Mouse (Mus musculus): Measurements from ENCODE around the gene Plch2.

- TF ChIP-seq CTCF (IDR thresholded peaks at IDR 0.05; ENCODE audit: borderline replicate concordance, extremely low read depth, insufficient read depth, insufficient read length) (no peak), POLR2A (IDR thresholded peaks at IDR 0.05; ENCODE audit: borderline replicate concordance, extremely low read depth, insufficient read depth, insufficient read length, poor library complexity, severe bottlenecking) (no peak)
These were observed 107.0 kb downstream of the Plch2 start for GRCm38 (mm10) chr4:154949589-154949982.

Measured in brain, embryonic 14.5 days (tissue).